Mouse (Mus musculus) cortical plate, adult 2 months (tissue): ENCODE measurements around the gene Sh2b3. TPM values are rescaled to one million over a fixed set of nuclear protein-coding genes. Genes with fewer than 3 reads are reported as not detected.

Experiments used
- H3K27ac ChIP-seq: fragments of 200-500 bp; 2 replicates; pipeline ENCODE4 v1.5.1; 2012; ENCODE audit warnings: low read length, control low read depth, inconsistent platforms; ENCODE audit not compliant: insufficient read depth
- H3K4me1 ChIP-seq: fragments of 200-500 bp; 2 replicates; pipeline ENCODE4 v1.6.1; 2011; ENCODE audit warnings: low read length; ENCODE audit not compliant: control insufficient read depth, insufficient read depth
- H3K4me3 ChIP-seq: fragments of 200-500 bp; 2 replicates; pipeline ENCODE4 v1.5.1; 2011; ENCODE audit warnings: mild to moderate bottlenecking, low read length, control low read depth; ENCODE audit not compliant: insufficient read depth
- CTCF ChIP-seq: fragments of 200-500 bp; IDR thresholded peaks from 2 replicates; pipeline ENCODE4 v1.5.1; 2011; ENCODE audit warnings: mild to moderate bottlenecking, control low read depth, low read length; ENCODE audit not compliant: insufficient read depth; ENCODE audit errors: extremely low read depth
- POLR2A ChIP-seq: fragments of 200-500 bp; IDR thresholded peaks from 2 replicates; pipeline ENCODE4 v1.6.1; 2011; ENCODE audit warnings: mild to moderate bottlenecking, low read length, control low read depth; ENCODE audit not compliant: insufficient read depth; ENCODE audit errors: extremely low read depth
- polyA plus RNA-seq: library from polyadenylated mRNA; depleted of rRNA; stranded (reverse); fragments of >200 nt; gene quantifications from 2 replicates; pipeline ENCODE4 v1.2.3, GENCODE M21; 2012

Sh2b3 gene
- polyA plus RNA-seq, 1 experiment = 19.6 TPM

DNA sequence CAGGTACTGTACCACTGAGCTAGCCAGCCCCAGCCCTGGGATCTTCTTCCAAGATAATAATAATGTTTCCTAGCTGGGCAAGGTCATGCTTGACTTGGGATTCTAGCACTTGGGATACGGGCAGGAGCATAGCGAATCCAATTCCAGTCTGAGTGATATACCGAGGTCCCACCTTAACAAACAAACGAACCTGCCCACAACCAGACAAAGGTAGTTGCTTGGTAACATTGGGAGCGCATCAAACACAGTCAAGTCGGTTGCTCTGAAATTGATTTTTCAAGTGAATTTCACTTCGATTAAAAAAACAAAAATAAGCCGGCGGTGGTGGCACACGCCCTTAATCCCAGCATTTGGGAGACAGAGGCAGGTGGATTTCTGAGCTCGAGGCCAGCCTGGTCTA is 8.9 kb upstream of the Sh2b3 start:
- Histone ChIP-seq H3K4me1 (0 out of 2 replicates have a peak, but pooled peaks cover 2% of the 10 kb centered on the region), H3K4me3 (no peak overlapping the region), H3K27ac (no peak overlapping the region)
- TF ChIP-seq CTCF = no peak
- no peak for TF ChIP-seq POLR2A

DNA sequence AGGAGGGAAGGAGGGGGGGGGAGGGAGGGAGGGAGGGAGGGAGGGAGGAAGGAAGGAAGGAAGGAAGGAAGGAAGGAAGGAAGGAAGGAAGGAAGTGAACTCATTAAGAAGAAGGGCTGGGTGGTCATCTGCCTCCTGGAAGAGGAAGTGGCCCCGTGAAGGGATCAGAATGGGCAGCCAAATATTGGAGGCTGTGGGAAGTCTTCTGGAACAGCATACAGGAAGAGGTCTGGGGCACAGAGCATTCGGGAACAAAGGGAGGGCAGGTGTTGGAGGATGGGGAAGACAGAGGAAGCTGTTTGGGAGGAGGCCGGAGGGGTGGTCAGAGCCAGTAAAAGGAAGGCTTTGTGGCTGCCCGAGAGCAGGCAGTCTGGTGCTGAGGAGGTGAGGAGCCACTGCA is 7.9 kb upstream of the Sh2b3 start:
- Histone ChIP-seq H3K4me1 (0 out of 2 replicates have a peak, but pooled peaks cover 2% of the 10 kb centered on the region), H3K27ac (no peak overlapping the region), H3K4me3 (no peak overlapping the region)
- no peak for TF ChIP-seq POLR2A
- TF ChIP-seq CTCF = no peak

DNA sequence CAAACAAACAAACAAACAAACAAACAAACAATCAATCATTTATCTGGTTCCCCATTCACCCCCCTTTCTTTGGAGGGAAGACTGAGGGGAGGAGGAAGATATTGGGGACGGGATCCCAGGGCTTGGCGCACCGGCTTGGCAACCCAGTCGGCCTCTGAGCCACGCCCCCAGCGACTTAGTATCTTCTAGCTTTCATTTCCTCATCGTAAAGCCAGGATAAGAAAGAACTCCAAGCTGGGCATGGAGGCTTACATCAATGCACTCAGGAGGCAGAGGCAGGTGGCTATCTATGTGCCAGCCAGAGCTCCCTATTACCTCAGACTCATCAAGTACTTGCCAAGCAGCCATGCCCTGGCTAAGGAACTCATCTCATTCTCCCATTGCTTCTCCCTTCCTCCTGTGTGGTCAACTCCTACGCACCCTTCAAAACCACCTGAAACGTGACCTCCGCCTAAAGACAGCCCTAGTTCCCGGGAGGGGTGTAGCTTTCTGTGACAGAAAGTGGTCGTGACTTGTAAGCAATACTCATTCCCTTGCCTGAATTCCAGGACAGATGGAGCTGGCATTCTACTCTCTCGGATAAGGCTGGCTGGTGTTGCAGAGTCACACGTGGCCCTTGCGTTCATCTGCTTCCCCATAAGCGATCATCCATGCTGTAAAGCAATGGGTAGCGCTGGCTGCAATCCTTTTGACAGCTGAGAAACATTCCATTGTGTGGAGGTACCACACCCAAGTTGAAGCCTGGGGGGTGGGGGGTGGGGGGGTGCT is 5.9 kb upstream of the Sh2b3 start:
- Histone ChIP-seq H3K4me3 (no peak overlapping the region; the same call in 1 of the 2 replicates), H3K27ac (no peak overlapping the region), H3K4me1 (no peaks in the 10 kb centered on the region)
- TF ChIP-seq POLR2A (no peak), CTCF (no peak)

DNA sequence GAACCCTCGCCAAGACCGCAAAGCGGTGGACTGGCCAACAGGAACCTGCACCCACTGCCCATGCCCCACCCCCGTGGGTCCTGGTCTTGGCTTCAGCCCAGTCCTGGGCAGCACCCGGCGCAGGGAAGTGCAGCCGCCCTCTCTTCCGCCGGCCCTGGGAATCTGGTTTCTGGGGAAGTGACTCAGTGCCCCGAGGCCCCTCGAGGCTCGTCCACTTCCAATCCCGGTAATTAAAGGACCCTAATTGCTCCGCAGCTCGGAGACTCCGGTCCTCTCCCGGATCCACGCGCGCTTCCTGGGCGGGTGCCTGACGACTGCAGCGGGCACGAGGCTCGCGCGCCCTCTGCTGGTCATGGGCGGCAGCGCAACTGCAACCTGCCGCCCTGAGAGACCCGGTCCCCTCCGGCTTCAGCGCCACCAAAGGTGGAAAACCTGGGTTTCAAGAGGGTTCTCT is 5.2 kb upstream of the Sh2b3 start:
- Histone ChIP-seq H3K27ac (no peak overlapping the region), H3K4me1 (no peaks in the 10 kb centered on the region)

GRCm38 (mm10) chr5:121841973-121842372 is 4.5 kb upstream of the Sh2b3 start:
- no peaks in the 10 kb centered on the region for H3K4me1 ChIP-seq
- no peak for TF ChIP-seq POLR2A
- TF ChIP-seq CTCF = no peak
- no peak overlapping the region for H3K4me3 ChIP-seq
- no peak overlapping the region for H3K27ac ChIP-seq

More for the DNA sequence above, 5.2 kb upstream of the Sh2b3 start:
- H3K4me3 ChIP-seq = peak overlapping the region; percentile 18
- no peak for TF ChIP-seq POLR2A
- TF ChIP-seq CTCF = peak; percentile 69

DNA sequence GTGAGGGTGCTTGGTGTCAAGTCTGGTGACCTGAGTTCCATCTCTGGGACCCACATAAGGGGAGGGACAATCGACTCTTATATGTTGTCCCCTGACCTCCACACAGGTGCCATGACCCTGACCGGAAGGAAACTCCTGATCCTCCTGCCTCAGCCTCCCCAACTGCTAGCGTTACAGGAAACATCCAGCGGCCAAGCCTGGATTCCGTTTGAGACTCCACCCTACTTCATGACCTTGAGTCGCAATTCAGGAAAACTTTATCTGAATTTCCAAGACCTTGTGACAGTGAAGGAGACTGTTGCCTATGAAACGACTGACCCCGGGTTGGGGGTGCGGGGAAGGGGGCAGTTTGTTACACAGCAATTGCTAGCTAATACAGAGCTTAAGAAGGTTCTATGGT is 4.1 kb upstream of the Sh2b3 start:
- Histone ChIP-seq H3K27ac (no peak overlapping the region), H3K4me1 (no peaks in the 10 kb centered on the region), H3K4me3 (no peak overlapping the region)
- TF ChIP-seq POLR2A (no peak), CTCF (no peak)

DNA sequence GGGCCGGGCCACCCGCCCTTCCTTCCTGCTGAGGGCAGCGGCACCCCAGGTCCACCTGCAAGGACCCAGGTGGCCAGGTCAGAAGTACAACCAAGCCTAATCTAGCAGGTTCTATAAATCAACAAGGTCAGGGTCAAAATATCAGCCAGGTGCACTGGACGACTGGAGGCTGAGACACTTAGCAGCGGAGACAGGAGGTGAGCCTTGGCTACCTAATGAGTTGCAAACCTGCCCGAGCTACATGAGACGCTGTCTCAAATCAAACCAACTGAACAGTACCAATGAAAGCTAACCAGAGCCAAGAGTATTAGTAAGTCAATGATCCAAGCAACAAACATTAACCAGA is 1.7 kb upstream of the Sh2b3 start:
- H3K4me1 ChIP-seq = peaks cover 8% of the 10 kb centered on the region
- no peak overlapping the region for H3K4me3 ChIP-seq
- H3K27ac ChIP-seq = no peak overlapping the region; the same call in 1 of the 2 replicates
- no peak for TF ChIP-seq CTCF
- TF ChIP-seq POLR2A = no peak

DNA sequence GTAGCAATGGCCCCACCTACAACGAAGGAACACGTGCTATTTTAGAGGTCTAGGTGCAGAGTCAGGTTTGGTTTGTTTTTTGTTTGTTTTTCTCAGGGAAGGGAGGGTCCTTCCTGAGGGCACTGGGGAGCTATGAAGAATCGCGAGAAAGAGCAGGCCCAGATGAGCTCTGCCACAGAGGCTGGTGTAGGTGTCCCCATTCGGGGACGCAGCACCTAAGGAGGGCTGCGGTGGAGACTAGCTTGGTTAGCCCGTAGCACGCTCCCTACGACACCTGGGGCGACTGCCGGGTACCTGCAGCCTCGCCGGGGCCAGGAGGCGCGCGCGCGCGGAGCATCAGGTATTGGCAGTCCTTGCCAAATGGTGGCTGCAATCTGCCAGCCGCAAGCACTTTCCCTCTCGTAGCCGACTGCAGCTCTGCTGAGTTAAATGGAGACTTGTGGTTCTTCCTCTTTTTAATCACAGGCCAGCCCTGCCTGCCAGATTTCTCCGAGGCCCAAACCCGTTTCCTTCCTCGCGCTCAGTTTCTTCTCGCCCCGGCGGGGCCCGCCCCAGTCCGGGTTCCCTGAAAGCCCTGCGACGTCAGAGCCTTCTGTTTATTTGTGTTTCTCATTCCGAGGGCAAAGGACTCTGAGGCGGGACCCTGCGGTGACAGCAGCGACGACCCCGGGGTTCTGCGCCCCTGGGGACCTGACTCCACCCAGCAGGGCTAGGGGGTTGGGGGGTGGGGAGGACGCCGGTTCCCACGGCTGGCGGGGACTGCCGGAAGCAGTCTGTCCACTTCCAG is 1.1 kb upstream of the Sh2b3 start:
- TF ChIP-seq POLR2A = no peak
- TF ChIP-seq CTCF = no peak
- no peak overlapping the region for H3K4me3 ChIP-seq
- 0 out of 2 replicates have a peak overlapping the region, but pooled peaks have one; percentile 32 for H3K27ac ChIP-seq
- H3K4me1 ChIP-seq = peaks cover 10% of the 10 kb centered on the region

DNA sequence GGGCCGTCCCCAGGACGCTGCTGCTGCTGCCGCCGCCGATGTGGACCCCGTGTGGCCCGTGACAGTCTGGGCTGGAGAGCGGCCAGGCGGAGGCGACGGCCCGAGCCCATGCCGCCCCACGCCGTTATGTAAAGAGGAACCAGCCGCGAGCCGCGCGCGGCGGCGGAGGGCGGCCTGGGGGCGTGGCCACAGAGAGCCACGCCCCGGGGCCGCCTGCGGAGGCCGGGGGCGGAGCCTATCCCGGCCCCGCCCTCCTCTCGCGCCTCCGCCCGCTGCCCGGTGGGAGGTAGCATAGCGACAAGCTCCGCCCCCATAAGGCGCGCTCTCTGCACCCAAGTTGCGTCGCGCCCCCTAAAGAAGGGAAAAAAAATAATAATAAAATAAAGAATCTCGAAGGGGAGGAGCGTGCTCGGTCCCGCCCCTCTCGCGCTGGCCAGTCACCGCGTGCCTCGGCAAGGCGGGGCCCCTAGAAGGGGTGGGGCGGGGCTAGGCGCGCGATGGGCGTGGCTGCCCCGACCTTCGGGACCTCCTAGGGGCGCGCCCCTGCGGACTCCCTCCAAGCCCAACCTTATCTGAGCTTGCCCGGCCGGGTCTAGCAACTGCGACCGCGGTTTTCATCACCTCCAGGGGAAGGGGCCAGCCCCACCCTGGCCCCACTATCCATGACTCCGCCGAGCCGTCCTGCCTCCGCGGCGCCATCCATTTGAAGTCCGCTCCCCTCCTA is 592 bp downstream of the Sh2b3 start:
- H3K27ac ChIP-seq = peak overlapping the region; percentile 96
- H3K4me3 ChIP-seq = peak overlapping the region; percentile 74
- H3K4me1 ChIP-seq = peaks cover 10% of the 10 kb centered on the region
- TF ChIP-seq POLR2A (peak; percentile 52; the same call in 1 of the 2 replicates), CTCF (no peak)
